Mouse (Mus musculus): ENCODE data around the gene Gm21985. TPM values are rescaled to one million over a fixed set of nuclear protein-coding genes. Genes with fewer than 3 reads are reported as not detected.
"Not testable (repeated sequence)": the region's sequence is repeated elsewhere in the genome, so short reads cannot be mapped to it uniquely, and the experiment has no call there.

Gm21985 gene
- polyA plus RNA-seq, 1 experiment from 2014 or later, result not detected

GRCm38 (mm10) chr2:112430403-112430802 is 164.3 kb downstream of the Gm21985 start:
- H3K4me3 ChIP-seq (replicated peaks), result no peak overlapping the region
- no peaks in the 10 kb centered on the region for H3K4me1 ChIP-seq
- H3K9ac ChIP-seq, result no peak overlapping the region
- ATAC-seq (ENCODE audit: insufficient read depth, low FRiP score, low read depth), result no peak
- H3K36me3 ChIP-seq, result no peaks in the 10 kb centered on the region
- no peaks in the 10 kb centered on the region for H3K9me3 ChIP-seq
- 31% methylated on average over 5 of the region's 5 CpGs for WGBS
- H3K27me3 ChIP-seq (replicated peaks), result no peaks in the 10 kb centered on the region
- H3K4me2 ChIP-seq, result no peak overlapping the region
- no peak overlapping the region for H3K27ac ChIP-seq

GRCm38 (mm10) chr2:112432523-112432922 is 166.4 kb downstream of the Gm21985 start:
- H3K9ac ChIP-seq, result no peak overlapping the region
- H3K36me3 ChIP-seq, result no peaks in the 10 kb centered on the region
- no peaks in the 10 kb centered on the region for H3K27me3 ChIP-seq (replicated peaks)
- H3K27ac ChIP-seq, result no peak overlapping the region
- H3K4me1 ChIP-seq, result no peaks in the 10 kb centered on the region
- 85% methylated on average over 2 of the region's 2 CpGs for WGBS
- no peak for ATAC-seq (ENCODE audit: insufficient read depth, low FRiP score, low read depth)
- H3K4me2 ChIP-seq, result no peak overlapping the region
- H3K4me3 ChIP-seq (replicated peaks), result no peak overlapping the region
- H3K9me3 ChIP-seq, result no peaks in the 10 kb centered on the region

- Histone ChIP-seq H3K4me2 (no peak overlapping the region), H3K36me3 (no peaks in the 10 kb centered on the region), H3K4me3 (replicated peaks) (no peak overlapping the region), H3K27me3 (replicated peaks) (no peaks in the 10 kb centered on the region), H3K27ac (no peak overlapping the region), H3K9ac (no peak overlapping the region), H3K9me3 (no peaks in the 10 kb centered on the region), H3K4me1 (no peaks in the 10 kb centered on the region)
- WGBS, result 47% methylated on average over 2 of the region's 2 CpGs
- no peak; the same call in 1 of the 2 replicates for ATAC-seq (ENCODE audit: insufficient read depth, low FRiP score, low read depth)
These were observed 167.2 kb downstream of the Gm21985 start for GRCm38 (mm10) chr2:112433359-112433758.

GRCm38 (mm10) chr2:112436292-112436691 is 170.2 kb downstream of the Gm21985 start:
- no peak overlapping the region for H3K4me2 ChIP-seq
- H3K27me3 ChIP-seq (replicated peaks), result no peaks in the 10 kb centered on the region
- no peak for ATAC-seq (ENCODE audit: insufficient read depth, low FRiP score, low read depth)
- 78% methylated on average over 4 of the region's 4 CpGs for WGBS
- no peak overlapping the region for H3K27ac ChIP-seq
- H3K36me3 ChIP-seq, result no peaks in the 10 kb centered on the region
- H3K4me3 ChIP-seq (replicated peaks), result no peak overlapping the region
- H3K9ac ChIP-seq, result no peak overlapping the region
- H3K9me3 ChIP-seq, result no peaks in the 10 kb centered on the region
- H3K4me1 ChIP-seq, result no peaks in the 10 kb centered on the region

GRCm38 (mm10) chr2:112437589-112437988 is 171.5 kb downstream of the Gm21985 start:
- Histone ChIP-seq H3K9ac (no peak overlapping the region), H3K9me3 (no peaks in the 10 kb centered on the region), H3K4me1 (no peaks in the 10 kb centered on the region), H3K36me3 (no peaks in the 10 kb centered on the region), H3K4me3 (replicated peaks) (no peak overlapping the region), H3K27ac (no peak overlapping the region), H3K27me3 (replicated peaks) (no peaks in the 10 kb centered on the region), H3K4me2 (no peak overlapping the region)
- ATAC-seq (ENCODE audit: insufficient read depth, low FRiP score, low read depth), result no peak
- WGBS, result 86% methylated on average over 2 of the region's 2 CpGs

GRCm38 (mm10) chr2:112443491-112443890 is 177.4 kb downstream of the Gm21985 start:
- Histone ChIP-seq H3K4me3 (replicated peaks) (no peak overlapping the region), H3K9me3 (no peaks in the 10 kb centered on the region), H3K9ac (no peak overlapping the region), H3K27ac (no peak overlapping the region), H3K4me1 (no peaks in the 10 kb centered on the region), H3K4me2 (no peak overlapping the region), H3K27me3 (replicated peaks) (no peaks in the 10 kb centered on the region), H3K36me3 (no peaks in the 10 kb centered on the region)
- ATAC-seq (ENCODE audit: insufficient read depth, low FRiP score, low read depth), result no peak
- 53% methylated on average over 2 of the region's 2 CpGs for WGBS

GRCm38 (mm10) chr2:112445511-112445910 is 179.4 kb downstream of the Gm21985 start:
- H3K27me3 ChIP-seq (replicated peaks), result no peaks in the 10 kb centered on the region
- no peak overlapping the region for H3K9ac ChIP-seq
- H3K9me3 ChIP-seq, result no peaks in the 10 kb centered on the region
- no peaks in the 10 kb centered on the region for H3K4me1 ChIP-seq
- H3K36me3 ChIP-seq, result no peaks in the 10 kb centered on the region
- no peak for ATAC-seq (ENCODE audit: insufficient read depth, low FRiP score, low read depth)
- H3K27ac ChIP-seq, result no peak overlapping the region
- H3K4me3 ChIP-seq (replicated peaks), result no peak overlapping the region
- no peak overlapping the region for H3K4me2 ChIP-seq

GRCm38 (mm10) chr2:112448046-112448445 is 181.9 kb downstream of the Gm21985 start:
- not testable (repeated sequence) for H3K4me2 ChIP-seq; H3K27me3 ChIP-seq (replicated peaks)
- 77% methylated on average over 4 of the region's 4 CpGs for WGBS

GRCm38 (mm10) chr2:112448510-112449059 is 182.5 kb downstream of the Gm21985 start:
- Histone ChIP-seq H3K4me3 (replicated peaks) (no peak overlapping the region), H3K27me3 (replicated peaks) (no peaks in the 10 kb centered on the region), H3K4me1 (no peaks in the 10 kb centered on the region), H3K4me2 (no peak overlapping the region), H3K9ac (no peak overlapping the region), H3K27ac (no peak overlapping the region), H3K36me3 (no peaks in the 10 kb centered on the region), H3K9me3 (no peaks in the 10 kb centered on the region)
- ATAC-seq (ENCODE audit: insufficient read depth, low FRiP score, low read depth), result no peak

More at GRCm38 (mm10) chr2:112448046-112448445, 181.9 kb downstream of the Gm21985 start:
- H3K9ac ChIP-seq; ATAC-seq (ENCODE audit: insufficient read depth, low FRiP score, low read depth); H3K9me3 ChIP-seq; H3K27ac ChIP-seq; H3K36me3 ChIP-seq; H3K4me1 ChIP-seq; H3K4me3 ChIP-seq (replicated peaks): not testable (repeated sequence)

GRCm38 (mm10) chr2:112449597-112450296 is 183.6 kb downstream of the Gm21985 start:
- no peaks in the 10 kb centered on the region for H3K36me3 ChIP-seq
- no peak overlapping the region for H3K4me2 ChIP-seq
- no peaks in the 10 kb centered on the region for H3K27me3 ChIP-seq (replicated peaks)
- H3K4me1 ChIP-seq, result no peaks in the 10 kb centered on the region
- no peak for ATAC-seq (ENCODE audit: insufficient read depth, low FRiP score, low read depth)
- no peaks in the 10 kb centered on the region for H3K9me3 ChIP-seq
- WGBS, result 31% methylated on average over 4 of the region's 4 CpGs
- H3K4me3 ChIP-seq (replicated peaks), result no peak overlapping the region
- H3K9ac ChIP-seq, result no peak overlapping the region
- no peak overlapping the region for H3K27ac ChIP-seq

GRCm38 (mm10) chr2:112452513-112452912 is 186.4 kb downstream of the Gm21985 start:
- H3K27me3 ChIP-seq (replicated peaks); H3K27ac ChIP-seq; H3K9me3 ChIP-seq; ATAC-seq (ENCODE audit: insufficient read depth, low FRiP score, low read depth); H3K4me3 ChIP-seq (replicated peaks); H3K4me1 ChIP-seq; H3K4me2 ChIP-seq; H3K9ac ChIP-seq; H3K36me3 ChIP-seq: not testable (repeated sequence)

GRCm38 (mm10) chr2:112454125-112454861 is 188.2 kb downstream of the Gm21985 start:
- peak; percentile 54 for ATAC-seq (ENCODE audit: insufficient read depth, low FRiP score, low read depth)
- H3K27ac ChIP-seq, result peak overlapping the region; percentile 23; the same call in 1 of the 2 replicates
- H3K9ac ChIP-seq, result peak overlapping the region; percentile 14; the same call in 1 of the 2 replicates
- no peaks in the 10 kb centered on the region for H3K9me3 ChIP-seq
- H3K4me2 ChIP-seq, result peak overlapping the region; percentile 66
- H3K27me3 ChIP-seq (replicated peaks), result no peaks in the 10 kb centered on the region
- H3K36me3 ChIP-seq, result no peaks in the 10 kb centered on the region
- H3K4me3 ChIP-seq (replicated peaks), result peak overlapping the region; percentile 90
- 26% methylated on average over 17 of the region's 17 CpGs for WGBS
- no peaks in the 10 kb centered on the region for H3K4me1 ChIP-seq

All from stomach, embryonic 15.5 days (tissue).